Mouse (Mus musculus): ENCODE data around the gene Ncoa7. TPM values are rescaled to one million over a fixed set of nuclear protein-coding genes. Genes with fewer than 3 reads are reported as not detected.

Ncoa7 gene
- polyA plus RNA-seq, 1 experiment from 2014 or later: 12.2 TPM

- H3K36me3 ChIP-seq (ENCODE audit: control insufficient read depth, insufficient read depth, low read length): no peaks in the 10 kb centered on the region
- DNase-seq (ENCODE audit: low spot score): no peak
Observed at GRCm38 (mm10) chr10:30587037-30587436, 216.1 kb downstream of the Ncoa7 start.

GRCm38 (mm10) chr10:30585691-30586090, 217.4 kb downstream of the Ncoa7 start:
- H3K4me1 ChIP-seq (replicated peaks; ENCODE audit: control insufficient read depth, insufficient read depth): no peaks in the 10 kb centered on the region
- no peaks in the 10 kb centered on the region for H3K27me3 ChIP-seq (ENCODE audit: control insufficient read depth, insufficient read depth, low read length)
- H3K27ac ChIP-seq (replicated peaks): no peak overlapping the region
- TF ChIP-seq CTCF (IDR thresholded peaks at IDR 0.05; ENCODE audit: low read depth): no peak
- no peak for TF ChIP-seq EP300 (optimal IDR thresholded peaks at IDR 0.05)
- DNase-seq (ENCODE audit: low spot score) (no peak), ATAC-seq (ENCODE audit: low FRiP score, low TSS enrichment) (no peak)
- H3K9ac ChIP-seq (ENCODE audit: low read length): no peak overlapping the region
- 94% methylated on average over 1 of the region's 1 CpGs for WGBS
- no peaks in the 10 kb centered on the region for H3K36me3 ChIP-seq (ENCODE audit: control insufficient read depth, insufficient read depth, low read length)
- H3K4me3 ChIP-seq (ENCODE audit: low read depth, low read length): no peak overlapping the region
- no peak overlapping the region for H3K4me2 ChIP-seq (replicated peaks; ENCODE audit: low read depth)
- H3K9me3 ChIP-seq (ENCODE audit: control insufficient read depth, low read length): no peaks in the 10 kb centered on the region

More at GRCm38 (mm10) chr10:30587037-30587436, 216.1 kb downstream of the Ncoa7 start:
- Histone ChIP-seq H3K4me2 (replicated peaks; ENCODE audit: low read depth) (no peak overlapping the region), H3K9ac (ENCODE audit: low read length) (no peak overlapping the region), H3K27me3 (ENCODE audit: control insufficient read depth, insufficient read depth, low read length) (no peaks in the 10 kb centered on the region), H3K4me3 (ENCODE audit: low read depth, low read length) (no peak overlapping the region), H3K4me1 (replicated peaks; ENCODE audit: control insufficient read depth, insufficient read depth) (no peaks in the 10 kb centered on the region), H3K9me3 (ENCODE audit: control insufficient read depth, low read length) (no peaks in the 10 kb centered on the region), H3K27ac (replicated peaks) (no peak overlapping the region)
- TF ChIP-seq EP300 (optimal IDR thresholded peaks at IDR 0.05) (no peak), CTCF (IDR thresholded peaks at IDR 0.05; ENCODE audit: low read depth) (peak; percentile 42)
- 65% methylated on average over 5 of the region's 5 CpGs for WGBS
- ATAC-seq (ENCODE audit: low FRiP score, low TSS enrichment): no peak

Other genes with a start within 250 kb of the Ncoa7 start
- gene Trmt11, start 202.6 kb downstream of the Ncoa7 start, polyA plus RNA-seq (2015; fragmentation: Nextera tagmentation; extraction: Ambion mirVana): 15.1 and 15.9 TPM in 2 replicates
- gene Hint3, start 173.7 kb downstream of the Ncoa7 start, polyA plus RNA-seq (2015; fragmentation: Nextera tagmentation; extraction: Ambion mirVana): 60.9 and 67.4 TPM in 2 replicates
- gene Hey2, start 39.5 kb upstream of the Ncoa7 start, polyA plus RNA-seq (2015; fragmentation: Nextera tagmentation; extraction: Ambion mirVana): 1.7 and 1.8 TPM in 2 replicates